Mouse (Mus musculus) liver, embryonic 14.5 days (tissue): ENCODE data around the gene Prpf18.

Experiments used
- CTCF ChIP-seq: IDR thresholded peaks from 2 replicates; pipeline ENCODE4 v1.5.1; 2016; ENCODE audit warnings: antibody characterized with exemption, low read depth, control low read depth
- EP300 ChIP-seq: IDR thresholded peaks from 2 replicates; pipeline ENCODE4 v1.6.1; 2016; ENCODE audit warnings: antibody characterized with exemption, low read depth

DNA sequence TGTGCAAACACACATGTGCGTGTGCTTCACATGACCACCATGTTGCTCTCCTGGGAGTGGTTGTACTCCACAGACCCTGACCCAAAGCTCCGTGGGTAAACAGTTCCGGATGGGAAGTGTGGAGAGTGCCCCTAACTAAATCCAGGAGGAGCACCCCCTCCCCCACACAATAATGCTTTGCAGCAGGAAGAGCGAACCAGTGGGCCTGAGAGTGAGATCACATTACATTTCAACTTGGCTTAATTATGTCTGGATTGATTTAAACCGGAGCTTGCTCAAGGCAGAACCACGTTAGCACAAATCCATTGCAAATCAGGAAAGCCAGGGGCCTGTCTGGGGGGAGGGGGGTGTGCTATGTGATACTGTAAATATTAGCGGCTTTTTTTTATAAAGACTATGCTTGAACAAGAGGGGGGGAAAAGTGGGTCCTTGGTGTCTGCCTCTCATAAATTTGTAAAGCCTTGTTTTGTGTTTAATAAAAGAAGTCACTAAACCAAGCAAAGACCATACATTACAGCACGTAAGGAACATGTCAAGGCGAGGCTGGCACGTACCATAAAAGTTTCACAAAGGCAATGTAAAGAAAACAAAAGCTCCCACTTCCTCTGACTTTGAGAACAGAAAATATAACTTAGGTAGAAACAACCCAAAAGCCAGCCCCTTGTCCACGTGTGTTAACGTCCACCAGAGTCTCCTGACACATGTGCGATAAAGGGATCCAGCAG lies 64.1 kb downstream of the Prpf18 start:
- TF ChIP-seq EP300, result no peak
- TF ChIP-seq CTCF, result no peak
